Mouse (Mus musculus) testis, adult 2 months (tissue): Measurements from ENCODE around the gene Sdc4. TPM values are rescaled to one million over a fixed set of nuclear protein-coding genes. Genes with fewer than 3 reads are reported as not detected.

Source experiments
- H3K27ac ChIP-seq: fragments of 200-500 bp; 2 replicates; pipeline ENCODE4 v1.5.1; 2012; ENCODE audit warnings: low read depth, low read length; ENCODE audit not compliant: control insufficient read depth, insufficient read depth
- H3K27me3 ChIP-seq: fragments of 200-500 bp; 2 replicates; pipeline ENCODE4 v1.6.1; 2012; ENCODE audit warnings: mild to moderate bottlenecking, low read length, moderate library complexity; ENCODE audit not compliant: control insufficient read depth, insufficient read depth
- H3K36me3 ChIP-seq: fragments of 200-500 bp; 2 replicates; pipeline ENCODE4 v1.6.1; 2012; ENCODE audit warnings: mild to moderate bottlenecking, low read length; ENCODE audit not compliant: control insufficient read depth, insufficient read depth
- H3K4me1 ChIP-seq: fragments of 200-500 bp; 2 replicates; pipeline ENCODE4 v1.6.1; 2012; ENCODE audit warnings: low read length; ENCODE audit not compliant: control insufficient read depth, insufficient read depth
- H3K4me3 ChIP-seq: fragments of 200-500 bp; 2 replicates; pipeline ENCODE4 v1.5.1; 2012; ENCODE audit warnings: low read depth, mild to moderate bottlenecking, low read length, moderate library complexity, mixed read lengths; ENCODE audit not compliant: control insufficient read depth
- CTCF ChIP-seq: fragments of 200-500 bp; IDR thresholded peaks from 2 replicates; pipeline ENCODE4 v1.5.1; 2012; ENCODE audit warnings: low read depth, mild to moderate bottlenecking, inconsistent platforms, low read length, moderate library complexity; ENCODE audit not compliant: control insufficient read depth, insufficient read depth, insufficient replicate concordance
- POLR2A ChIP-seq: fragments of 200-500 bp; IDR thresholded peaks from 2 replicates; pipeline ENCODE4 v1.6.1; 2012; ENCODE audit warnings: low read depth, mild to moderate bottlenecking, inconsistent platforms, low read length, moderate library complexity; ENCODE audit not compliant: control insufficient read depth
- polyA plus RNA-seq: library from polyadenylated mRNA; depleted of rRNA; stranded (reverse); fragments of >200 nt; gene quantifications from 2 replicates; pipeline ENCODE4 v1.2.3, GENCODE M21; 2012; rRNA removed

Gene Sdc4
- polyA plus RNA-seq, 1 experiment, result 16.6 TPM

DNA sequence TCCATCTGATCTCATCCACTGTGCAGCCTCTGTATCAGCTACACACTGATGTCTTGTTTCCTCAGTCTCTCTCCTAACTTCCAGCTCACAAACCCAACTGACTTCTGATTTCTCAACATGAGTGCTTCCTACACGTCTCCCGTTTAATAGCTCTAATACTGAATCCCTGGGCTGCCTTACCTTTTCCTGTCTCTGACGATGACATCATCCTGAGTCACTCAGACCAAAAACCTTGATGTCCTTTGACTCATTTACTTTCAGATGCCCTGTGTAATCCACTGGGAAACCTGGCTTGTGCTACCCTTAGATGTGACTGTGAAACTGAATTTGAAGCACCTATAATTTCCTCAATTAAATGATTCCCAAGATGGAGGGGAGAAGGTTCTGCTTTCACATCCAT is 60.7 kb downstream of the Sdc4 start:
- no peak overlapping the region for H3K27ac ChIP-seq
- no peaks in the 10 kb centered on the region for H3K27me3 ChIP-seq
- peaks cover 10% of the 10 kb centered on the region for H3K4me1 ChIP-seq
- H3K4me3 ChIP-seq, result no peak overlapping the region
- no peaks in the 10 kb centered on the region for H3K36me3 ChIP-seq
- TF ChIP-seq CTCF, result no peak
- no peak for TF ChIP-seq POLR2A

DNA sequence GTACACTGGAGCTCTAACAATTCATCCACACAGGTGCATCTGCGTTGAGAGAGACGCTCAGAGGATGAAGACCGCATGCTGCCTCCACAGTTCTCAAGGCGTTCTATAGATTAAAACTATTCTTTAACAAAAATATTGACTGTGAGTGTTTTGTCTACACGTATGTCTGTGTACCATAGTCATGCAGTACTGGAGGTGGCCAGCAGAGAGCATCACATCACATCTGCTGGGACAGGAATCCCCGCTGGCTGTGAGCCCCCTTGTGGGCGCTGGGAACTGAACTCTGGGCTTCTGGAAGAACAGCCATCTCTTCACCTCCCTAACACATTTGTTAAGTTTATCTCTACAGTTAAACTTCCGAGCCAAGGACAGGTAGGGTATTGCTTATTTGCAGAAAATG is 62.0 kb downstream of the Sdc4 start:
- TF ChIP-seq POLR2A (no peak), CTCF (no peak; the same call in 1 of the 2 replicates)
- H3K4me1 ChIP-seq, result peaks cover 8% of the 10 kb centered on the region
- no peaks in the 10 kb centered on the region for H3K36me3 ChIP-seq
- H3K27me3 ChIP-seq, result no peaks in the 10 kb centered on the region
- no peak overlapping the region for H3K27ac ChIP-seq
- no peak overlapping the region for H3K4me3 ChIP-seq

DNA sequence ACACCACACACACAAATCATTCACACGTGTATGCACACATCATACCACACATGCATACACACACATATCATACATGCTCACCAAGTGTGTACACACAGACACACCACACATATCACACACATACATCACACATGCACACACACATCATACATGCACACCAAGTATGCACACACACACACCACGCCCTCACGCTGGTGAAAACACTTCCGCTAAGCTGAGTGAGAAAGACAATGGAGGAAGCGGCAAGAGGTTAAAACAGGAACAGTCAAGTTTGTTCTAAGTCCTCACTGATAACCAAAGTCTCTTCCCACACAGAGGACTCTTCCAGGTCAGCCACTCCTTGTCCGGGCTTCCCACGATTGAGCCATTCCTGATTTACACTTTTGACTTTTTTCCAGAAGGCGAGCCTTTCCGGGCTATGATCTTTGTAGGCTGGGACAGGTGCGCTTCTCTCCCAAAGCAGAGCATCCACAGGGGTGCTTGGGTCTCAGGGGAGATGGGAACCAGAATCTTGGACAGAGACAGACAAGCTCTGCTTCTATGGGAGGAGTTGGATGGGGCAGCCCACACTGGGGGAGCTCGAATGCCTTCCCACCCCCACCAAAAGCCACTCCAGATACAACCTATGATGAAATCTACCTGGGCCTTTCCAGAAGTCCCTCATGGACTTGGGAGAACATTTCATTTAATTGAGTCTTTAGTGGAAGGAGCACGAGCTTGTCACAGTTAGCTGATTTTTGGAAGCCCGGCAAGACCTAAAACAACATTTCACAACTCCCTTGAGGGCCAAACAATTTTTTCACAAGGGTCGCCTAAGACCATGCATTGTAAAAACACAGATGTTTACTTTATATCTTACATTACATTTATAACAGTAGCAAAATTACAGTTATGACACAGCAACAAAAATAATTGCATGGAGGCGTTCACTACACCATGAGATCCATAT is 65.9 kb downstream of the Sdc4 start:
- TF ChIP-seq POLR2A (no peak), CTCF (no peak)
- Histone ChIP-seq H3K4me3 (no peak overlapping the region), H3K27me3 (no peaks in the 10 kb centered on the region), H3K36me3 (no peaks in the 10 kb centered on the region), H3K4me1 (no peaks in the 10 kb centered on the region), H3K27ac (no peak overlapping the region)

Other genes starting within 250 kb of the Sdc4 start
- gene Wfdc15a, start 243.8 kb downstream of the Sdc4 start, polyA plus RNA-seq, result 325 and 331 TPM in 2 replicates
- 119 TPM in 1 of 2 replicates, not detected in the other for gene Wfdc15b, start 222.2 kb downstream of the Sdc4 start, polyA plus RNA-seq
- gene Svs2, start 205.4 kb downstream of the Sdc4 start, polyA plus RNA-seq, result not detected in 2 replicates
- 0.23 TPM in 1 of 2 replicates, not detected in the other for gene Svs3b, start 187.2 kb downstream of the Sdc4 start, polyA plus RNA-seq
- gene Svs4, start 165.4 kb downstream of the Sdc4 start, polyA plus RNA-seq, result 0.16 and 0.42 TPM in 2 replicates
- gene Svs3a, start 154.6 kb downstream of the Sdc4 start, polyA plus RNA-seq, result not detected in 2 replicates
- not detected in 2 replicates for gene Svs6, start 127.1 kb downstream of the Sdc4 start, polyA plus RNA-seq
- 3.4 and 4.2 TPM in 2 replicates for gene Svs5, start 111.1 kb downstream of the Sdc4 start, polyA plus RNA-seq
- 2.2 and 2.8 TPM in 2 replicates for gene Slpi, start 54.8 kb downstream of the Sdc4 start, polyA plus RNA-seq
- gene Rbpjl, start 40.7 kb downstream of the Sdc4 start, polyA plus RNA-seq, result 0.04 and 0.05 TPM in 2 replicates
- gene Matn4, start 38.7 kb downstream of the Sdc4 start, polyA plus RNA-seq, result 0.19 and 0.26 TPM in 2 replicates
- gene Sys1, start 13.1 kb upstream of the Sdc4 start, polyA plus RNA-seq, result 26.1 and 26.4 TPM in 2 replicates
- gene Gm20458, start 17.1 kb upstream of the Sdc4 start, polyA plus RNA-seq, result 5.0 and 5.6 TPM in 2 replicates
- gene Trp53tg5, start 29.8 kb upstream of the Sdc4 start, polyA plus RNA-seq, result 97.8 and 104 TPM in 2 replicates
- 16.5 and 17.0 TPM in 2 replicates for gene Dbndd2, start 42.2 kb upstream of the Sdc4 start, polyA plus RNA-seq
- gene Pigt, start 53.6 kb upstream of the Sdc4 start, polyA plus RNA-seq, result 77.6 and 85.6 TPM in 2 replicates
- 0.51 and 0.72 TPM in 2 replicates for gene Wfdc2, start 118.5 kb upstream of the Sdc4 start, polyA plus RNA-seq
- 37.5 TPM in 1 of 2 replicates, not detected in the other for gene Spint3, start 129.6 kb upstream of the Sdc4 start, polyA plus RNA-seq
- gene Wfdc6a, start 141.6 kb upstream of the Sdc4 start, polyA plus RNA-seq, result 23.9 and 25.0 TPM in 2 replicates
- 52.4 and 70.8 TPM in 2 replicates for gene Eppin, start 149.7 kb upstream of the Sdc4 start, polyA plus RNA-seq
- 2.4 and 17.5 TPM in 2 replicates for gene Wfdc6b, start 169.6 kb upstream of the Sdc4 start, polyA plus RNA-seq
- 3.8 and 15.4 TPM in 2 replicates for gene Wfdc8, start 169.7 kb upstream of the Sdc4 start, polyA plus RNA-seq
- 0.12 and 33.5 TPM in 2 replicates for gene Wfdc16, start 194.9 kb upstream of the Sdc4 start, polyA plus RNA-seq
- 163 and 447 TPM in 2 replicates for gene Wfdc10, start 212.2 kb upstream of the Sdc4 start, polyA plus RNA-seq
- 0.48 and 29.2 TPM in 2 replicates for gene Wfdc9, start 212.7 kb upstream of the Sdc4 start, polyA plus RNA-seq
- gene Wfdc11, start 230.2 kb upstream of the Sdc4 start, polyA plus RNA-seq, result 0.20 TPM in 1 of 2 replicates, not detected in the other
- gene Wfdc13, start 241.2 kb upstream of the Sdc4 start, polyA plus RNA-seq, result 0.32 and 36.5 TPM in 2 replicates